Mouse (Mus musculus) MN1 (cell line): ENCODE measurements around the gene Herc6.

Experiments used
- DNase-seq: peaks from one replicate; pipeline ENCODE4 v3.0.0-alpha.2; 2016; ENCODE audit warnings: low spot score

Gene Herc6

DNA sequence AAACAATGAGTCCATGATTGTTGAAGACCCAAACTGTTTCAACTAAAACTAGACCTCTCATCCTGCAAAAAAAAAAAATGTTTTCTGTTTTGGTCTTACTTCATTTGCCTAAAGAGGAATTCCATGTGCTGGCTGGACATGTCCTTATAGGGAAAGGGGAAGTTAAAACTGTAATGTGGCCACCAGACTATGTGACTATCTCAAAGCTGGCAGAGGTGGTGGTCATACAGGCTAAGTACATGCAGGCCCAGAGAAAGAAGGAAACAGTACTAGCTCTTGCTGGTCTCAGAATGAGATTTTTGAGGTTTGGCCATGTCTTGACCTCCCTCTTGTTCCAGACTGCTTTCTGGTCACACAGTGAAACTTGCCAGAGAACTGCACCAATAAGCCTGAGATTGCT is 9.2 kb upstream of the Herc6 start:
- no peak for DNase-seq

DNA sequence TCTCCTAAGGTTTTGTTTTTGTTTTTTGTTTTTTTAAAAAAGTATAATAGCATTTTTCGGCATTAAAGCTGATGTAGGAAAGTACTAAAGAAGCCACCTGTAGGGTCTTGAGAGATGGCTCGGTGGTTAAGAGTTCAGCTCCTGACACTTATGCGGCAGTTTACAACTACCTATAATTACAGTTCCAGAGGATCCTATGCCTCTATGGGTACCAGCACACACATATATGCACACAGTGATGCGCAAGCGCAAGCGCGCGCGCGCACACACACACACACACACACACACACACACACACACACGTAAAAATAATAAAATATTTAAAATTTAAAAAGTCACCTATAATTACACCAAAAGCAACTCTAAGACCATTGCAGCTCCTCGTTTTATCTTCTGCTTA is 795 bp downstream of the Herc6 start:
- DNase-seq, result no peak

DNA sequence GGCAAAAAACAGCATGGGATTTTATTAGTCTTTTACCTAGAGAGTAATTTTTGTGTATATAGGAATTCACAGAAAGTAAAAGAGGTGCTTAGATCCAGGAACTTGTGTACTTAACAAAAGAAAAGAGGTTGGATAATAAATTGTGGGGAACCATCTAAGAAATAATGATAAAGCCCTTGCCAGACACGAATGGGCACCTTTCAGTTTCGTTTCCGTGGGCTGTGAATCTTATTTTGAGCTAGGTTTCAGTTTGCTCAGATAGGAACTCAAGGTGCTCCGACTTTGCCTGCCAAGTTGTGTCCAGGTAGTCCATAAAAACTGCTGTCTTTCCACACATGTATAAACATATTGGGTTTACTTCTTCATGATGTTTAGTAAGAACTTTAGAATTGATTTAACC is 1.6 kb downstream of the Herc6 start:
- no peak for DNase-seq

DNA sequence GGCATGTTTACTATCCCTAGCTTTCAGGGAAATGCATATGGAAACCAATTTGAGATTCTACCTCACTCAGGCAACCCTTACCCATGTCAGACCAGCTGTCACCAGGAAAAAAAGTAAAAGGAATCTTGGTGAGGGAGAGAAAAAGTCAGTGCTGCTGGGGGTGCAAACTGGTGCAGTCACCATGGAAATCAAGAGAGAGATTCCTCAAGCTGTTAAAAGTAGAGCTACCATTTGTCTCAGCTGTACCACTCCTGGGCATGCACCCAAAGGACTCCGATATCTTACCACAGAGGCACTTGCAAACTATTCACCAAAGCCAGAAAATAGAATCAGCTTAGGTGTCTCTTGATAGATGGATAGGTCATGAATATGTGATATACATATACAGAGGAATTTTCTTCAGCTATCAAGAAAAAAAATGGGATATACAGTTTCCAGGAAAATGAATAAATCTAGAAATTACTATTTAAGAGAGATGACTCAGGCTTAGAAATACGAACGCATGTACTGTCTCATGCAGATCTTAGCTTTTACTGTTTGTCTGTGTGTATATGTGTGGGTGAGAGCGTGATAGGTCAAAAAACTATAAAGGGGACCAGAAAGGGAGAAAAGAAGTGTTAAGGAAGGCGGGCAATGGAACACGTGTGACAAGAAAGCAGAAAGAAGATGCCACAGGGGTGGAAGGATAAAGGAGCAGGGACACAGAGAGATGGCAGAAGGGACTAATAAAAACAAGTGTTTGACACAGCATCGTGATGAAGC is 24.9 kb downstream of the Herc6 start:
- no peak for DNase-seq

DNA sequence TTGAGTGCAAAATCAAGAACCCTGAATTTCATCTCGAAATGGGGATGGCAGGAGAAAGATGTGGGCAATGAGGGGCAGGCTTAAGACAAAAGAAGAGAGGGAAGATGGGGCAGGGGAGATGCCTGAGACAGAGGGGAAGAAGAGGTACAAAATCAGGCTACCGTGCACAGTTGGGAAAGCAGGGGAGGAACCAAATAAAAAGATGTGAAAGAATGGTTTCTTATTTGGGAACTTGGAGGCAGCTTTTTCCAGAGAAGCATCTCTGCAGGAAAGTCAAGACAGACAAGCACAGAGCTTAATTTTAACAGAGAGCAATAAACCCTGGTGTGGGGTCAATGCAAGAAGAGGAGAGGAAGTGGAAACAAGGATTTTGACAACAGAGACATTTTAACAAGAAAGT is 27.2 kb downstream of the Herc6 start:
- DNase-seq, result no peak

DNA sequence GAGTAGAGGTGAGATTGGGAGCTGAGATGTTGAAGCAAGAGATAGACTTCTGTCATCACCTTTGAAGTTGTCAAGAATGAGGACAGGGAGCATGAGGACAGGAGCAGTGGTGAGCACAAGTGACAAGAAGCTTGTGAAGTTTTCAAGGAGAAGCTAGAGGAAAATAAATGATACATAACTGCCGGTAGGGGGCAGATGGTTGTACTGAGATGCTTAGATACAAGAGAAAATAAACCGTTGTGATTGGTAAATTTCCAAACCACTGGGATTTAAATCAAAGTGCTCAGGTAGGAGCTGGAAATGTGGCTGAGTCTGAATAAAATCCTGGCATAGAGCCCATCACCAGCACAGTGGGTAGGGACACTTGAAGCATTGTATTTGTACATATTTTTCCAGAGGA is 28.8 kb downstream of the Herc6 start:
- no peak for DNase-seq

DNA sequence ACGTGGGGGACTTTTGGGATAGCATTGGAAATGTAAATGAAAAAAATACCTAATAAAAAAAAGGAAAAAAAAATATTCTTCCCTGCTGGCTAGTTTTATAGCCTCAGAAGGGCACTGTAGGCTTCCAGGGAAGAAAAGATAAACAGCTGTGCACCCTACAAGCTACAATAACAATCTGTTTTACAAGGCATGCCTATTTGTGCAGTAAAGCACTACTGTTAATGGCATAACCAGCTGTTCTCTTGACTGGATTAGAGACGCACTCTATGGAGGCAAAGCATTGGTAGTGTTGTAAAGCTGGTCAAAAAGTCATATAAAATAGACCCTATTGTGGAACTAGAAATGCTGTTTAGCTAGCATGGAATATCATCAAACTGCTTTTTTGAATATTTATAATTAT is 35.0 kb downstream of the Herc6 start:
- no peak for DNase-seq

DNA sequence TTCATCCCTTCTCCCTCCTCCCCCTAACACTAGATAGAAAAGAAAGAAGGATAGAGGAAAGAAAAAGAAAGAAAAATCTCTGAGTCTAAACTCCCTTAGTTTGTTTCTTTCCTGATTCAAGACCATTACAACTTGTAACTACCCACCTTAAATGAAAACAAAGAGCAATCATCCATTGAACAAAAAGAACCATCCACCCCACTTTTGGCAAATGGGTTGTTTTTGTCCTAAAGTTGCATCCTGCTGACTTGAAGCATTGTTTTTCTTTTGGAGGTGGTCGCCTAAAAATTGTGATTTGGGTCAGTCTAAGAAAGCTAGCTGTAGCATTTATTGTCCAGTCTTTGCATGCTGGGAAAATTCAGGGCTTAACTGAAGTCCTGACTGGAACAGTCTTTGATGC is 58.7 kb downstream of the Herc6 start:
- DNase-seq, result no peak

DNA sequence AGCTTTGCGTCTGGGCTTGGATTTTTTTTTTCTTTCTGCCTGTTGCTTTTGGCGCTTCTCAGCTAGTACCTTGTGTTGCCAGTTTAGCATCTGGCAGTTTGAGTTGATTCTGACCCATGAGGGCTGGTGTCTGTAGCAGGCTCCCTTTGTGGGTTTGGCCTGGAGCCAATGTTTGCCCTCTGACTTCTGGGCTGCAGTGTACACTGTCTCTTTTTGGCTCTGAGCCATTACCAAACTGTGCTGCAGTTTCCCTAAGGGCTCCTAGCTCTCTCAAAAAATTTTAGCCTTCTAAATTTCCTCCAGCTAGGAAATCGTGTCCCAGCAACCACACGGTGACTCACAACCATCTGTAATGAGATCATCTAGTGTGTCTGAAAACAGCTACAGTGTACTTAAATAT is 61.0 kb downstream of the Herc6 start:
- DNase-seq, result peak; percentile 92

DNA sequence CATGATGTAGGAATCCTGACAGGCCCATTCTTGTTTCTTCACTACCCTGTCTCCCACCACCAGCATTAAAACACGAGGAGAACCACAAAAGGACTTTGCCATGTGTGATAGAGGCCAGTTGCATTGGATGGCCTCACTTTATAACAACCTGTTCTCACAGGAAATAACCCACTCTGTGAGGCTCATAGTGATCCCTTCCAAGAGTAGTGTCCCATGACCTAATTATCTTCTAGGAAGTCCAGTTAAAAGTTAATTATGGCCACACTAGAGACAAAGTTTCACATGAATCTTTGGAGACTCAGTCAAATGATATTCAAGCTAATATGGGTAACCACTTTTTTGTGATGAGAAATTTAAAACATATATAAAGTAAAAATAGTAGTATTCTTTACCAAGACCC is 66.5 kb downstream of the Herc6 start:
- no peak for DNase-seq

DNA sequence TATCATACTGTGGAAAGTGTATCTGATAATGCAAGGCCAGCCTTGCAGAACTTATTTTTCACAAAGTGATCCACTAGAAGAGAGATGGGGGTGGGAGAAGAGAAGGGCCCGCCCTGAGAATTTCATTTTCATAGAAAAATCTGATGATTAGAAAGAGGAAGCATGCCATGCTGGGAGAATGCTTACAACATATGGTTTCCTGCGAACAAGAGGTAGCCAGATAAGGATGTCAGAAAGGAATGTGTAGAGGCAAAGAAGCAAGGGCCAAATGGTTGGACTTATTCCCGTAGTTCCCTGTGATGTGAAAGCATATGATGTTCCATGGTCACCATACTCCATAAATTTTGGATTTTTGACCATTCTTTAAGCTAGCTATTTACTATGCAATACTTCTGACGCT is 80.5 kb downstream of the Herc6 start:
- DNase-seq, result no peak

DNA sequence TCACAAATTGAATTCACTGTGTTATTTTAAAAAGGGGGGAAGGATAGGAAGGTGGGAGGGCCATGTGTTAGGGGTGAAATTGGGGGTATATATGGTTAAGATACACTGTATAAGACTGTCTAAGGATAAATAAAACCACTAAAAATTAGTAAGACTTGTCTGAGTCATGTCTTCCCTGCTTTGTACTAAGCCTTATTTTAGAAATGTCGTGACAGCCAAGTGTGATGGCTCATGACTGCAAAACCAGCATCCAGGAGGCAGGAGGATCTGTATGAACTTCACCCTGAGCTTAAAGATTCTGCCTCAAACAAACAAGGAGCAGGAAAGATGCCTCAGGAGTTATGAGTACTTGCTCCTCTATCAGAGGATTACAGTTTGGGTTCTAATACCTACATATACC is 103.4 kb downstream of the Herc6 start:
- DNase-seq, result no peak

DNA sequence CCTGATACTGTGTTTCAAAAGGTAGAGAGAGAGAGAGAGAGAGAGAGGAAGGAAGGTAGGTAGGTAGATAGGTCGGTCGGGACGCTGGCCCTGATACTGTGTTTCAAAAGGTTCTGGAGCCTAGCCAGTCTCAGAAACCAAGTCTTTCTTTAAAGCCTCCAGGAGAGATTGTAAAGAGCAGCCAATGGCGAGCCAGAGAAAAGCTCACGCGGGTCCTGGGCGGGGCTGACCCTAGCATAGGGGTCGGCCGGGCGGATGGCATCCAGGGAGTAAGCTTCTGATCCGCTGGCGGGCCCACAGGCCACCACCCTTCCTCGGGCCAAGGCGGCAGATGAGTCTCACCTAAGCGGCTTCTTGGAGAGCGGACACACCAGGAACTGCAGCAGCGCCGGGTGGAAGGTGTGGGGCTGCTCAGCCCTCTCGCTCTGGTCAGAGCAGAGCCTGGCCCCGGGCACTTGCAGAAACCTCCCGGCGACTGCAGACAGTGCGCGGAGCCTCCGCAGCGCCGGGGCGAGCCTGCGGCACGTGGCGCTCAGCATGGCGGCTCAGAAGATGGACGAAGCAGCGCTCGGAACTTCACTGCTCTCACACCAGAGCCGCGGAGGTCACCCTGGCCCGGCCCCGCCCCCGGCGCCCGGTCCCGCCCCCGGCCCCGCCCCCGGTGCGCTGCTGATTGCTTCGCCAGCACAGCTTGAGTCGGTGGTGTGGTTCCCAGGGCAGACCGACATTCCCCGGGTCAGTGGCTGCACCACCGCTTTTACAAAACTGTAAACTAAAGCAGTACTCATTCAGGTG is 110.9 kb downstream of the Herc6 start, which contains the start of gene Pyurf:
Gene Pyurf, minus strand, starts transcription at position 612 of the 795 bp plus-strand sequence.
- peak; percentile 91 for DNase-seq

DNA sequence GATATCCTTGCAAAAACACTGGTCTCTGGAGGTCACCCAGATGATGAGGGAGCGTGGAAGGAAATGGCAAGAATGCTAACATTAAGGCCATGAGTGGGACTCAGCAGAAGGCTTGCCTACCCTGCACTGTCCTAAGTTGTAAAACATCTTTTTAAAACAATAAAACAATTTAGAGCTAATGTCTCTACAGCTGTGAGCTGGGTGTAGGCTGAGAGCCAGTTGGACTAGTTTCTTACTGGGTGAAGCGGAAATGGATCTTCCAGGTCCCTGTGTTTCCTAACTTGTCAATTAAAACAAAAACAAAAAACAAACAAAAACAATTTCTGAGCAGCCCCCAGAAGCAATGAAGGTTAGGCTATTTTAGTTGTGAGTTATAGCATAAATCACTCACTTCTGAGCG is 112.3 kb downstream of the Herc6 start:
- no peak for DNase-seq

DNA sequence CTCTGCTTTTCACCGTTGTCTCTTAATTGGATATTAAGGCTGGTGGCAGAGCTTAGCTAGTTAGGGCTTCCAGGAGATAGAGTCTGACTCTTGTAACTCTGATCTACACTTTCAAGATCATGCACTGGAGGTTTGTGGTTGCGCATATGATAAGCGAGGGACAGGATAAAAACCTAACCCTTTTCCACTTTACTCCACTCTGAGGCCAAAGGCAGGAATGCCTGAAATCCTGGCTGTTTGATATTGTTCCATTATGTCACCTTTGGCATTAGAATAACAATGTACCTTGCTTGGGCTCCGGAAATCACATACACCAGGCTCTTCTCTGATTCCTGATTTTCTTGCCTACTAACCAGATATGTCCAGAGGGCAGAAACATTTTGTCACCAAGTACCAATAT is 120.9 kb downstream of the Herc6 start:
- DNase-seq, result peak; percentile 18

DNA sequence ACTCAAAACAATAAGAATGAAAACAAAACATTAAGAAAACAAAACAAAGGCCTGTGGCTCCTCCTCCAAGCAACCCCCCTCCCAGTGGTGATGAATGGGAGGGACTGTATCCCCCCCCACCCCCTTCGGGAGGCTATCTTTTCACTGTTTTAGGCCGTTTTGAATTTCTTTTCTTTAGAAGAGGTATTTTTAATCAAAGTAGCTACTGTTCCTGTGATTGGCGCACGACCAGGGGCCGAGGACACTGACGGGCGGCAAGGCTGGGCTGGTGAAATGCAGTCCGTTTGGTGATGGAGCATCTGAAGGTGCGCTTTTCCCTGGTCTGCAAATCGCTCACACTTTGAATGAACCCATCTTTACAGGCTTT is 121.6 kb downstream of the Herc6 start, which contains the start of gene Lancl2:
Gene Lancl2, plus strand, starts transcription at position 165 of the 367 bp plus-strand sequence.
- peak; percentile 35 for DNase-seq

DNA sequence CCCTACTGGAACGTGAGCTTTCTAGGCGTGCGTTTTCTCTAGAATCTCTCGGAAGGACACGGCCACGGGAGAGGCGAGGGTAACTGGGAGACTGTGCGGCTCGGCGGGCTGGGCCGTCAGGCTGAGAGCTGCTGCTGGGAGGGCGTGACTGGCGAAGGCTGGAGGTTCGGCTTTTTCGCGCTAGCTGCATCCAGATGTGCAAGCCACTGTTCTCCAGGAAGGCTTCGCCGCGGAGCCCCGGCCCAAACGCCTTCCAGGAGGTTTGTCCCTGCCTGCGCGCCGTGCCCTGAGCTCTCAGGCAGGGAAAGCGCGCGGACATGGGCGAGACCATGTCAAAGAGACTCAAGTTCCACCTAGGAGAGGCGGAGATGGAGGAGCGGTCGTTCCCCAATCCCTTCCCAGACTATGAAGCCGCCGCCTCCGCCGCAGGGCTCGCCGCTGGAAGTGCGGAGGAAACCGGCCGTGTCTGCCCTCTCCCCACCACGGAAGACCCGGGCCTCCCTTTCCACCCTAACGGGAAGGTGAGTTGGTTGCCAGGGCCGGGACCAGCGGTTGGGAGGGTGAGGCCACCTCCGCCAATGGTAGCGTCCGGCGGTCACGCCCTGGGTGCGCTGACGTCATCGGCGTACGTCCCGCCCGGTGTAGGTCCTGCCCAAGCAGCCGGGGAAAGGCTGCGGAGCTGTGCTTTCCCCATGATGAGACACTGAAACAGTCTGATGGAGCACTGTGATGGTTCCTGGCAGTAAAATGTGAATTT is 122.1 kb downstream of the Herc6 start:
- DNase-seq, result peak; percentile 94

DNA sequence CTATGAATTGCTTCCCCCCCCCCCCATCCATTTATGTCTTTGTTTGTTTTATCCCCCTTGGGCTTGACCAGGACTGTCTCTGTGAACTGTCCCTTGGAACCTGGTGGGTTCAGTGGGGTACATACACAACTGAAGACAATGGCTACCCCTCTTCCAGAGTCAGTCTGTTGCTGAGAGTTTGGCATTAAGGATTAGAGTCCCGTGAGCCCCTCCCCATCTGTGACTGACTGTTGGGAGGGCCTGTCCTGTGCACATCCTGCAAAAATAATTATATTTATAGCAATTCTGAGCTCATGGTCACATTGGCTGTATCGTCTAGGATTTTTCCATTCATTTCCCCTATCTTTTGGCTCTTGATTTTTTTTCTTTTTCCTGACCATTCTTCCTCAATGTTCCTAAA is 122.9 kb downstream of the Herc6 start:
- DNase-seq, result peak; percentile 26

DNA sequence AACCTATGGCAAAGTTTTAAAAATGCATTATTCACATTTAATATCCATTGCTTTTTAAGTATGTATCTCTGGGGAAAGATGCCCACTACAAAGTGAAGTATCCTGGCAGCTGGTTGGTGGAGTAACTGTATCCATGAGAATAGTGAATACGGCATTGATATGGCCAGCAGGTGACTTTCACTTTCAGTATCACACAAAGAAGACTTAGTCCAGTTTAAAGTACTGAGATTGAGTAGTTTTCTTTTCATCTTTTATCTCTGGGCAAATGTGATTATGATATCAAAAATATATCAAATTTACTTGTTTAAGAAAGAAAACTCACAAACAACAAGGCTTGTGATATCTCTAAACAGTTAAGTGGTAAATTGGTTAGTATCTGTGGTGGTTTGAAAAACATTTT is 125.9 kb downstream of the Herc6 start:
- peak; percentile 8 for DNase-seq

DNA sequence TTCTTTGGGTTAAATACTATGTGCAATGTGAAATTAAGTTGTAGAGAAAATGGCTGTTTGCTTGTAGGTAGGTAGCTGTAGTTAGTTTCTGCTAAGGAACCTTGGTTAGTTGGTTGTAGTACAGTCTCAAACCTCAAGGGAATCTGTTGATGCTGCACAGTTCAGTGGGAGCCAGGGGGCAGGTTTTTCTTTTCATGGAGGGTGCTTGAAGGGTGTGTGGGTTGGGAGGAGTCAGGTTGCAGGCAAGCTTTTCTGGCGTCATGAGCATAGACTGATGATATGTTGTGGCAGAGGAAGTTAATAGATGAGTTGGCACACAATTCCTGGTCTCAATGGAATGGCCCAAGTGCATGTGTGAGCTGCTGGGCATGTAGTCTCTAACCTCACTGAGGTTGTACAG is 130.9 kb downstream of the Herc6 start:
- no peak for DNase-seq
